Mouse (Mus musculus): Measurements from ENCODE around the gene Cxcr6. TPM values are rescaled to one million over a fixed set of nuclear protein-coding genes. Genes with fewer than 3 reads are reported as not detected.

The Cxcr6 gene
- polyA plus RNA-seq, 1 experiment from 2014 or later, result 0.31 TPM

- H3K9ac ChIP-seq, result no peak overlapping the region
- no peak for ATAC-seq (ENCODE audit: insufficient number of reproducible peaks, insufficient read depth, low FRiP score, low TSS enrichment, low read depth)
- H3K27me3 ChIP-seq, result no peaks in the 10 kb centered on the region
- H3K4me1 ChIP-seq, result no peaks in the 10 kb centered on the region
- peaks cover 78% of the 10 kb centered on the region for H3K36me3 ChIP-seq
- H3K9me3 ChIP-seq, result no peaks in the 10 kb centered on the region
- H3K27ac ChIP-seq, result no peak overlapping the region
- H3K4me2 ChIP-seq, result no peak overlapping the region
- H3K4me3 ChIP-seq, result no peak overlapping the region
- 34% methylated on average over 2 of the region's 2 CpGs for WGBS
Measured at GRCm38 (mm10) chr9:123818601-123819000, 12.3 kb downstream of the Cxcr6 start.

GRCm38 (mm10) chr9:123826631-123827030 lies 20.4 kb downstream of the Cxcr6 start:
- no peak overlapping the region for H3K9ac ChIP-seq
- H3K4me1 ChIP-seq, result no peaks in the 10 kb centered on the region
- no peaks in the 10 kb centered on the region for H3K27me3 ChIP-seq
- peaks cover 94% of the 10 kb centered on the region for H3K36me3 ChIP-seq
- no peak overlapping the region for H3K4me3 ChIP-seq
- no peak overlapping the region for H3K27ac ChIP-seq
- H3K4me2 ChIP-seq, result no peak overlapping the region
- H3K9me3 ChIP-seq, result no peaks in the 10 kb centered on the region
- 90% methylated on average over 3 of the region's 3 CpGs for WGBS
- ATAC-seq (ENCODE audit: insufficient number of reproducible peaks, insufficient read depth, low FRiP score, low TSS enrichment, low read depth), result no peak

- ATAC-seq (ENCODE audit: insufficient number of reproducible peaks, insufficient read depth, low FRiP score, low TSS enrichment, low read depth), result no peak
- WGBS, result 83% methylated on average over 4 of the region's 4 CpGs
- H3K4me2 ChIP-seq, result no peak overlapping the region
Measured at GRCm38 (mm10) chr9:123828916-123829315, 22.6 kb downstream of the Cxcr6 start.

GRCm38 (mm10) chr9:123835851-123836250 lies 29.6 kb downstream of the Cxcr6 start:
- H3K36me3 ChIP-seq, result peaks cover 68% of the 10 kb centered on the region
- 86% methylated on average over 3 of the region's 3 CpGs for WGBS
- no peaks in the 10 kb centered on the region for H3K9me3 ChIP-seq
- H3K9ac ChIP-seq, result no peak overlapping the region
- H3K27me3 ChIP-seq, result no peaks in the 10 kb centered on the region
- no peak overlapping the region for H3K27ac ChIP-seq
- no peak overlapping the region for H3K4me3 ChIP-seq
- H3K4me2 ChIP-seq, result no peak overlapping the region
- no peaks in the 10 kb centered on the region for H3K4me1 ChIP-seq
- ATAC-seq (ENCODE audit: insufficient number of reproducible peaks, insufficient read depth, low FRiP score, low TSS enrichment, low read depth), result no peak

More at GRCm38 (mm10) chr9:123828916-123829315, 22.6 kb downstream of the Cxcr6 start:
- H3K9ac ChIP-seq, result no peak overlapping the region
- H3K4me3 ChIP-seq, result no peak overlapping the region
- H3K27me3 ChIP-seq, result no peaks in the 10 kb centered on the region
- peaks cover 74% of the 10 kb centered on the region for H3K36me3 ChIP-seq
- H3K4me1 ChIP-seq, result no peaks in the 10 kb centered on the region
- H3K9me3 ChIP-seq, result no peaks in the 10 kb centered on the region
- no peak overlapping the region for H3K27ac ChIP-seq

GRCm38 (mm10) chr9:123840243-123840642 lies 34.0 kb downstream of the Cxcr6 start:
- H3K9me3 ChIP-seq, result no peaks in the 10 kb centered on the region
- no peak overlapping the region for H3K4me3 ChIP-seq
- peaks cover 50% of the 10 kb centered on the region for H3K36me3 ChIP-seq
- no peak overlapping the region for H3K4me2 ChIP-seq
- H3K4me1 ChIP-seq, result no peaks in the 10 kb centered on the region
- 89% methylated on average over 6 of the region's 6 CpGs for WGBS
- H3K27ac ChIP-seq, result no peak overlapping the region
- no peak for ATAC-seq (ENCODE audit: insufficient number of reproducible peaks, insufficient read depth, low FRiP score, low TSS enrichment, low read depth)
- no peaks in the 10 kb centered on the region for H3K27me3 ChIP-seq
- no peak overlapping the region for H3K9ac ChIP-seq

GRCm38 (mm10) chr9:123844468-123844867 lies 38.2 kb downstream of the Cxcr6 start:
- Histone ChIP-seq H3K4me2 (no peak overlapping the region), H3K9me3 (no peaks in the 10 kb centered on the region), H3K4me3 (no peak overlapping the region), H3K4me1 (no peaks in the 10 kb centered on the region), H3K27ac (no peak overlapping the region), H3K27me3 (no peaks in the 10 kb centered on the region), H3K36me3 (peaks cover 13% of the 10 kb centered on the region), H3K9ac (no peak overlapping the region)
- ATAC-seq (ENCODE audit: insufficient number of reproducible peaks, insufficient read depth, low FRiP score, low TSS enrichment, low read depth), result no peak
- 91% methylated on average over 3 of the region's 3 CpGs for WGBS

GRCm38 (mm10) chr9:123845120-123845519 lies 38.8 kb downstream of the Cxcr6 start:
- 58% methylated on average over 3 of the region's 3 CpGs for WGBS
- no peak for ATAC-seq (ENCODE audit: insufficient number of reproducible peaks, insufficient read depth, low FRiP score, low TSS enrichment, low read depth)
- no peak overlapping the region for H3K4me2 ChIP-seq

GRCm38 (mm10) chr9:123846490-123846889 lies 40.2 kb downstream of the Cxcr6 start:
- 92% methylated on average over 1 of the region's 1 CpGs for WGBS
- Histone ChIP-seq H3K27me3 (no peaks in the 10 kb centered on the region), H3K9me3 (no peaks in the 10 kb centered on the region), H3K36me3 (no peaks in the 10 kb centered on the region; the same call in 1 of the 2 replicates), H3K4me1 (peaks cover 13% of the 10 kb centered on the region), H3K4me3 (no peak overlapping the region), H3K9ac (no peak overlapping the region), H3K4me2 (no peak overlapping the region), H3K27ac (no peak overlapping the region)
- no peak for ATAC-seq (ENCODE audit: insufficient number of reproducible peaks, insufficient read depth, low FRiP score, low TSS enrichment, low read depth)

More at GRCm38 (mm10) chr9:123845120-123845519, 38.8 kb downstream of the Cxcr6 start:
- Histone ChIP-seq H3K36me3 (peaks cover 7% of the 10 kb centered on the region), H3K4me3 (no peak overlapping the region), H3K4me1 (peaks cover 4% of the 10 kb centered on the region), H3K9me3 (no peaks in the 10 kb centered on the region), H3K9ac (no peak overlapping the region), H3K27me3 (no peaks in the 10 kb centered on the region), H3K27ac (no peak overlapping the region)

GRCm38 (mm10) chr9:123849976-123850695 lies 43.9 kb downstream of the Cxcr6 start:
- H3K4me1 ChIP-seq, result peaks cover 13% of the 10 kb centered on the region
- H3K4me2 ChIP-seq, result peak overlapping the region; percentile 79
- H3K9me3 ChIP-seq, result no peaks in the 10 kb centered on the region
- no peaks in the 10 kb centered on the region for H3K36me3 ChIP-seq
- no peaks in the 10 kb centered on the region for H3K27me3 ChIP-seq
- 54% methylated on average over 2 of the region's 2 CpGs for WGBS
- H3K27ac ChIP-seq, result no peak overlapping the region
- no peak for ATAC-seq (ENCODE audit: insufficient number of reproducible peaks, insufficient read depth, low FRiP score, low TSS enrichment, low read depth)
- peak overlapping the region; percentile 75 for H3K4me3 ChIP-seq
- H3K9ac ChIP-seq, result no peak overlapping the region

GRCm38 (mm10) chr9:123850705-123851061 lies 44.4 kb downstream of the Cxcr6 start:
- H3K9me3 ChIP-seq, result no peaks in the 10 kb centered on the region
- peak overlapping the region; percentile 75 for H3K4me3 ChIP-seq
- ATAC-seq (ENCODE audit: insufficient number of reproducible peaks, insufficient read depth, low FRiP score, low TSS enrichment, low read depth), result no peak
- peak overlapping the region; percentile 97 for H3K27ac ChIP-seq
- peak overlapping the region; percentile 89 for H3K9ac ChIP-seq
- H3K36me3 ChIP-seq, result no peaks in the 10 kb centered on the region
- peaks cover 13% of the 10 kb centered on the region for H3K4me1 ChIP-seq
- peak overlapping the region; percentile 79 for H3K4me2 ChIP-seq
- H3K27me3 ChIP-seq, result no peaks in the 10 kb centered on the region
- 9% methylated on average over 2 of the region's 2 CpGs for WGBS

GRCm38 (mm10) chr9:123851062-123851712 lies 44.9 kb downstream of the Cxcr6 start:
- H3K9me3 ChIP-seq, result no peaks in the 10 kb centered on the region
- H3K27me3 ChIP-seq, result no peaks in the 10 kb centered on the region
- H3K27ac ChIP-seq, result peak overlapping the region; percentile 97
- under 1% methylated on average over 27 of the region's 27 CpGs for WGBS
- peak overlapping the region; percentile 79 for H3K4me2 ChIP-seq
- peak; percentile 84 for ATAC-seq (ENCODE audit: insufficient number of reproducible peaks, insufficient read depth, low FRiP score, low TSS enrichment, low read depth)
- peak overlapping the region; percentile 75 for H3K4me3 ChIP-seq
- no peaks in the 10 kb centered on the region for H3K36me3 ChIP-seq
- peak overlapping the region; percentile 89 for H3K9ac ChIP-seq
- H3K4me1 ChIP-seq, result peaks cover 13% of the 10 kb centered on the region
